Mouse (Mus musculus): Measurements from ENCODE around the gene Olfr716.
A peak's percentile ranks its signal among the peaks of the same experiment; 100 is the strongest.
"Not testable (repeated sequence)": the region's sequence is repeated elsewhere in the genome, so short reads cannot be mapped to it uniquely, and the experiment has no call there.

Olfr716 gene

DNA sequence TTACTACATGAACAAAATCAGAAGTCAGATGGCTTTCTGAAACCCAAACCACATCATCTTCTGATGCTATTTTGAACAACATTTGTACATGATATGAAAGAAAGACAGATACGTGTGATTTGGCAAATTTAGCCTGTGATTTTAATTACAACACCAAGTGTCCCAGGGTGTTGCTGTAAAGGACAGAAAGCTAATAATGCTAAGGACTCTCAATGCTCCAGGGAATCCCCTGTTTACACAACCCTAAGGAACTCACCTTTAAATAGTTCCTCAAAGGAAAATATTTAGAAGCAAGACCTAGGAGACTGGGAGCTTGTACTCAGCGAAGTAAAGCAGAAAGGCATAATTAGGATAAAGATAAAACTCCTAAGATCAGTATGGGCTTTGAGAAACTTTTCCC lies at the start of gene Olfr716:
Gene Olfr716 (plus strand): TSS at position 301 of the 400 bp plus-strand sequence.
- DNase-seq (ENCODE audit: low read depth, low spot score) = not testable (repeated sequence)

DNA sequence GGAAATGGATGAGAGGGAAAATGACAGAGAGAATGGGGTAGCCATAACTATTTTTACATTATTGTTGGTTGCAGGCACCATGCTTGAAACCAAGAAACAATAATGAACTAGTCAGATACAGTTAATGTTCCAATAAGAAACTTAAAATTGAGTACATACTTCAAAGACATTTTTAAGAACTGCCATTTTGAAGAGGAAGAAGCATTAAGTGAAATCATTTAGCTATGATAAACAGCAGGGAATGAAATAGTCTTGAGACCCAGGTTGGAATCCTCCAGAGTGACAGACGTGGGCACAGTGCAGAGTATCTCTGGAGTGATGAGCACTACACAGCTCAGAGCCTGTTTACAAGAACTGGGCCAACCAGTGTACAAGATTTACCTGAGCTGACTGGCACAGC lies 45.2 kb upstream of the Olfr716 start, which contains the start of gene Olfr17:
Gene Olfr17 (plus strand): TSS at position 301 of the 400 bp plus-strand sequence.
- no peak for DNase-seq (ENCODE audit: low read depth, low spot score)

DNA sequence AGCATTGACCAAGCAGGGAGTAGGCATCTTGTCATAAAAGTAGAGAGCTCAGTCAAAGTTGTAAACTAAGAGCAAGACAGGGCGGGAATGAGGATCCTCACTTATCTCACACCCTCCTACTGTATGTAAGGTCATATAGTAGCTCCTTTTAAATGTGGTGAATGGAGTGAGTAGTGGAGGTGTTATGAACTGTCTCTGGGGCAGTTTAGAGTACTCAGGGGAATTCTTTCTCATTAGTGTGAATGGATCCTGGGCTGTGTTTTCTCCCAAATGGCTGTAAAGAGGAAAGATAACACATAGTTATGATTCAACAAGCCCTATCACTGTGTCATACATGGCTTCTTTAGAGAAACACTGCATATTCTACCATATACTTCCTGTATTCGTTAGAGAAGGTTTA lies 27.9 kb upstream of the Olfr716 start, which contains the start of gene Olfr715b:
Gene Olfr715b (minus strand): TSS at position 101 of the 400 bp plus-strand sequence.
- not testable (repeated sequence) for DNase-seq (ENCODE audit: low read depth, low spot score)

DNA sequence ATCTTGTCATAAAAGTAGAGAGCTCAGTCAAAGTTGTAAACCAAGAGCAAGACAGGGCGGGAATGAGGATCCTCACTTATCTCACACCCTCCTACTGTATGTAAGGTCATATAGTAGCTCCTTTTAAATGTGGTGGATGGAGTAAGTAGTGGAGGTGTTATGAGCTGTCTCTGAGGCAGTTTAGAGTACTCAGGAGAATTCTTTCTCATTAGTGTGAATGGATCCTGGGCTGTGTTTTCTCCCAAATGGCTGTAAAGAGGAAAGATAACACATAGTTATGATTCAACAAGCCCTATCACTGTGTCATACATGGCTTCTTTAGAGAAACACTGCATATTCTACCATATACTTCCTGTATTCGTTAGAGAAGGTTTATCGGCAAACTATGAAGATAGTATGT lies 7.1 kb upstream of the Olfr716 start, which contains the start of gene Olfr715:
Gene Olfr715 (minus strand): TSS at position 101 of the 400 bp plus-strand sequence.
- not testable (repeated sequence) for DNase-seq (ENCODE audit: low read depth, low spot score)

DNA sequence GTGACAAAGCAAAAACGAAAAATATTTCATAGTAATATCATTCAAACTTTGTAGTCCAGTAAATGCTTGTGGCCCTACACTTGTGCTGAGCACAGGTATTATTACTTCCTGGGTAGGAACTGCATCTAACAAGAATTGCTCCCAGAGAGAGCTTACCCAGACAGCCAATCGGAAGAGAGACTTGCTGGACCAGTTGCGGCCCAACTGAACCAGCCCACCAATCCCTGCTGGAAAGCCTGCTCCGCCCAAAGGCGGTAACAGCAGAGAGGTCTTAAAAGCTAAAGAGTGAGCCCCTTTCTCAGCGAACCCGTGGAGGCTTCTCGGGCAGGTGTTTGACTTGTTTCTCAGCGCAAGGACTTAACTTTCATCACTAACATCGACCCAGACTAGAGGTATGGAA lies 28.6 kb downstream of the Olfr716 start, which contains the start of gene Nlrp14:
Gene Nlrp14 (plus strand): TSS at position 301 of the 400 bp plus-strand sequence.
- peak; percentile 22 for DNase-seq (ENCODE audit: low read depth, low spot score)

DNA sequence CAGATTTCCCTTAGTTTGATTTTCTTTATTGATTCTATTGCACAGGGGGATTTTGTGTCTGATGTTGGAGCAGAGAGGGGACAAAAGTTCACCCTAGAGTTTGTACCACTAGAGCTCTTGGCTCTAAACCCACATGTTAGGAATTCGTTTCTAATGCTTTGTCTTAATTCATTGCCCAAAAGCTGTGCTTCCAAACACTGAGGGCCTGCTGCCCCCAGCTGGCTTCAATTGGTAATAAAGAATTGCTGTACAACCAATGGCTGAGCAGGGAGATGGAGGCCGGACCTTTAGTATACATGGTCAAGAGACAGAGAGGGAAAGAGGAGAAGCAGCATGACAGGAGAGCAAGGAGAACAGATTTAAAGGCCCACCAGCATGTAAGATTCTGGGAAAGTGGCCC lies 42.3 kb downstream of the Olfr716 start:
- DNase-seq (ENCODE audit: low read depth, low spot score) = peak; percentile 33
